Mouse (Mus musculus): ENCODE results near the gene Gcsh. TPM values are rescaled to one million over a fixed set of nuclear protein-coding genes. Genes with fewer than 3 reads are reported as not detected.

Gcsh gene
- total and polyA plus RNA-seq, 3 experiments: 31.5 to 91.7 (median 66.4) TPM

DNA sequence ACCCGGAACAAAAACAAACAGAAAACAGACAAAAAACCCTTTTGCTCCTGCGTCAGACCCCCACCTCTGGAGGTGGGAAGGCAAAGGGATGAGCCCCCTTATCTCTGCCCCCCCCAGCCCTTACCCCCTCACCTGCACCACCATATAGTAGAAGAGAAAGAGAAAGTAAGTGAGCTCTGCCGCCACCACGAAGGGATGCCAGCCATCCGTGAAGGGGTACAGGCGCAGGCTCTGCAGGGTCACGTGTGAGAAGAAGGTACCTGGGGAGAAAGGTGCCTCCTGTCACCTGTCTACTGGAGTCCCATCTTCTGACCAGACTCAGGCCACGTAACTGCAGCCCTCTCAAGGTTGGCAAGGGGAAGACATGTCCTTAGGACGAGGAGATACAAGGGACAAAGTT lies 18.0 kb upstream of the Gcsh start:
- peak overlapping the region; percentile 66; the same call in 1 of the 2 replicates for H3K4me2 ChIP-seq (ENCODE audit: insufficient read depth, low read depth, poor library complexity, severe bottlenecking)
- H3K9ac ChIP-seq (ENCODE audit: insufficient read depth, low read depth): no peak overlapping the region
- no peak overlapping the region for H3K27ac ChIP-seq (ENCODE audit: insufficient read depth, low read depth)
- no peak for TF ChIP-seq POLR2A (IDR thresholded peaks at IDR 0.05; ENCODE audit: low read depth, low read length)
- TF ChIP-seq BHLHE40 (IDR thresholded peaks at IDR 0.05; ENCODE audit: low read depth, low read length): peak; percentile 48; the same call in 1 of the 2 replicates
- TF ChIP-seq MAFK (IDR thresholded peaks at IDR 0.05; ENCODE audit: insufficient replicate concordance, low read length): no peak
- no peak for TF ChIP-seq GABPA (IDR thresholded peaks at IDR 0.05; ENCODE audit: insufficient replicate concordance, low read depth, low read length)
- no peak for TF ChIP-seq MXI1 (IDR thresholded peaks at IDR 0.05; ENCODE audit: low read depth, low read length)
- TF ChIP-seq IRF4 (IDR thresholded peaks at IDR 0.05; ENCODE audit: low read depth, low read length): no peak
- no peak for TF ChIP-seq EP300 (IDR thresholded peaks at IDR 0.05; ENCODE audit: low read length)
- no peak for TF ChIP-seq JUND (conservative IDR thresholded peaks at IDR 0.05; ENCODE audit: low read depth, low read length)
- TF ChIP-seq ZMIZ1 (IDR thresholded peaks at IDR 0.05; ENCODE audit: low read depth, low read length): no peak
- TF ChIP-seq USF1 (IDR thresholded peaks at IDR 0.05; ENCODE audit: low read depth, low read length): peak; percentile 21; the same call in 1 of the 2 replicates
- TF ChIP-seq HCFC1 (IDR thresholded peaks at IDR 0.05; ENCODE audit: low read depth, low read length): no peak
- TF ChIP-seq ZKSCAN1 (IDR thresholded peaks at IDR 0.05; ENCODE audit: borderline replicate concordance, low read depth, low read length): no peak
- TF ChIP-seq ELF1 (IDR thresholded peaks at IDR 0.05; ENCODE audit: low read depth, low read length): no peak
- DNase-seq (ENCODE audit: extremely low read depth): no peak
- in situ Hi-C loops (cut with MboI; ENCODE audit: low pct_ligation_motif_present, low pct_unique_long_range_greater_than_20kb, low sequenced_read_pairs) (no loop called here), dilution Hi-C loops (cut with MboI; ENCODE audit: extremely low pct_ligation_motif_present, extremely low pct_unique_long_range_greater_than_20kb, low sequenced_read_pairs) (no loop called here)
- H3K4me1 ChIP-seq (ENCODE audit: control insufficient read depth in 1 of 2, insufficient read depth in 2 of 2): peaks cover 5 to 8% of the 10 kb centered on the region in 2 experiments; a peak in 3 of 4 replicates
- H3K36me3 ChIP-seq (replicated peaks in 1 of 2; ENCODE audit: control insufficient read depth in 1 of 2, insufficient read depth in 1 of 2, low read length in 1 of 2): no peaks in the 10 kb centered on the region
- no peaks in the 10 kb centered on the region for H3K79me2 ChIP-seq (replicated peaks; ENCODE audit: control insufficient read depth, extremely low read depth, insufficient read depth, poor library complexity, severe bottlenecking)
- no peaks in the 10 kb centered on the region for H3K9me3 ChIP-seq (replicated peaks; ENCODE audit: low read length)
- H3K4me3 ChIP-seq (replicated peaks in 1 of 3; ENCODE audit: low read depth in 2 of 3, low read length in 2 of 3, poor library complexity in 1 of 3): peak overlapping the region in 1 of 3 experiments; percentile 33
- peaks cover 13% of the 10 kb centered on the region for H3K27me3 ChIP-seq (replicated peaks)

DNA sequence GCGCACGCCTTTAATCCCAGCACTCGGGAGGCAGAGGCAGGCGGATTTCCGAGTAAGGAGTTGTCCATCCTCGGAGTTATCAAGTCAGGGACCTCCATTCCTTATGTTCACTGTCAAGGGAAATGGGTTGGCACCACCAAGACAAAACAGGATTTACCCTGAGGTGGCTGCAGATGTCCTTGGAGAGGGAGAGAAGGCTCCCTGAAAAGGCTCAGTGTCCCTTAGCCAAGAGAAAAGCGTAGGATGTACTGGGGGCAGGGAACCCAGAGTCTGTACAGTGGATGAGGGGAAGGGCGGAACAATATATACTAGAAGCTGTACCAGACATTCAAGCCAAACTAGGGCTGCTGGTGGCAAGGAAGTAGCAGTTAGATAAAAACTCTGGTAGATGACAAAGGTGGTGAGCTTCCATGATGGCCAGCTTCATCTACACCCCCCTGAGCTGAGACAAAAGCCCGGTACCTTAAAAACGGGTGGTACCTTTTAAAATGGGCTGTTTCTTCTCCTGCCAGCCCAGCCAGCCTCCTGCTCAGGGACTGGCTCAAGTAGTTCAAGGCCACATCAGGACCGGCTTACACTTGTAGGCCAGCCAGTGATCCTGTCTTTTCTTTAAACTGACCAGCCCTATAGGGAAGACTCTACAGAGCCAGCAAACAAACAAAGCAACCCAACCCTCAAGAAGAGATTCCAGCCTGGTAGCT lies 829 bp upstream of the Gcsh start:
- no peak overlapping the region for H3K27ac ChIP-seq (ENCODE audit: insufficient read depth, low read depth)
- peaks cover 0 to 16% of the 10 kb centered on the region in 2 experiments for H3K36me3 ChIP-seq (replicated peaks in 1 of 2; ENCODE audit: control insufficient read depth in 1 of 2, insufficient read depth in 1 of 2, low read length in 1 of 2)
- H3K4me3 ChIP-seq (replicated peaks in 1 of 3; ENCODE audit: low read depth in 2 of 3, low read length in 2 of 3, poor library complexity in 1 of 3): no peak overlapping the region
- TF ChIP-seq GABPA (IDR thresholded peaks at IDR 0.05; ENCODE audit: insufficient replicate concordance, low read depth, low read length) (no peak), POLR2AphosphoS2 (IDR thresholded peaks at IDR 0.05; ENCODE audit: low read depth, low read length) (no peak), EP300 (IDR thresholded peaks at IDR 0.05; ENCODE audit: low read length) (no peak), NELFE (IDR thresholded peaks at IDR 0.05; ENCODE audit: low read depth, low read length) (no peak), JUN (IDR thresholded peaks at IDR 0.05; ENCODE audit: insufficient read depth, low read depth, low read length) (no peak), ZNF384 (IDR thresholded peaks at IDR 0.05; ENCODE audit: low read depth, low read length) (no peak), HCFC1 (IDR thresholded peaks at IDR 0.05; ENCODE audit: low read depth, low read length) (no peak), ETS1 (conservative IDR thresholded peaks at IDR 0.05; ENCODE audit: low read depth, low read length) (no peak), ELF1 (IDR thresholded peaks at IDR 0.05; ENCODE audit: low read depth, low read length) (no peak), MAZ (IDR thresholded peaks at IDR 0.05; ENCODE audit: low read depth, low read length) (no peak), MAX (IDR thresholded peaks at IDR 0.05; ENCODE audit: low read length) (no peak), MEF2A (IDR thresholded peaks at IDR 0.05; ENCODE audit: borderline replicate concordance, low read depth, low read length) (no peak), CTCF (conservative IDR thresholded peaks at IDR 0.05 in 1 of 2, IDR thresholded peaks at IDR 0.05 in 1 of 2; ENCODE audit: low read depth in 2 of 2, low read length in 2 of 2) (no peak), TBP (conservative IDR thresholded peaks at IDR 0.05; ENCODE audit: low read depth, low read length) (no peak), RCOR1 (conservative IDR thresholded peaks at IDR 0.05; ENCODE audit: low read depth, low read length) (no peak), MYC (IDR thresholded peaks at IDR 0.05; ENCODE audit: low read depth, low read length) (no peak), ZMIZ1 (IDR thresholded peaks at IDR 0.05; ENCODE audit: low read depth, low read length) (no peak), POLR2A (IDR thresholded peaks at IDR 0.05; ENCODE audit: low read depth, low read length) (no peak)
- H3K9ac ChIP-seq (ENCODE audit: insufficient read depth, low read depth): no peak overlapping the region
- in situ Hi-C loops (cut with MboI; ENCODE audit: low pct_ligation_motif_present, low pct_unique_long_range_greater_than_20kb, low sequenced_read_pairs): loop anchor here (5.0 to 10.0 kb wide), 2 partner anchors 72 to 481 kb away; partner anchors contain the start of genes Cenpn and Cmc2
- no peak for DNase-seq (ENCODE audit: extremely low read depth)
- no peaks in the 10 kb centered on the region for H3K9me3 ChIP-seq (replicated peaks; ENCODE audit: low read length)
- H3K27me3 ChIP-seq (replicated peaks): peaks cover 11% of the 10 kb centered on the region
- dilution Hi-C loops (cut with MboI; ENCODE audit: extremely low pct_ligation_motif_present, extremely low pct_unique_long_range_greater_than_20kb, low sequenced_read_pairs): no loop called here
- peak overlapping the region; percentile 85; the same call in 1 of the 2 replicates for H3K4me2 ChIP-seq (ENCODE audit: insufficient read depth, low read depth, poor library complexity, severe bottlenecking)
- peaks cover 3% of the 10 kb centered on the region; the same call in 1 of the 2 replicates for H3K79me2 ChIP-seq (replicated peaks; ENCODE audit: control insufficient read depth, extremely low read depth, insufficient read depth, poor library complexity, severe bottlenecking)
- peaks cover 0 to 22% of the 10 kb centered on the region in 2 experiments; a peak in 2 of 4 replicates for H3K4me1 ChIP-seq (ENCODE audit: control insufficient read depth in 1 of 2, insufficient read depth in 2 of 2)
